Mouse (Mus musculus) limb, embryonic 14.5 days (tissue): Measurements from ENCODE around the gene Rom1. TPM values are rescaled to one million over a fixed set of nuclear protein-coding genes. Genes with fewer than 3 reads are reported as not detected.
"Not testable (repeated sequence)": the region's sequence is repeated elsewhere in the genome, so short reads cannot be mapped to it uniquely, and the experiment has no call there.

Source experiments
- ATAC-seq: fragments of 200-750 bp; cut with Nextera tagmentation; 2 replicates; pipeline ENCODE4 v1.8.0; 2017; ENCODE audit warnings: low read depth, moderate number of reproducible peaks, moderate TSS enrichment; ENCODE audit not compliant: low FRiP score
- DNase-seq: peaks from one replicate; pipeline ENCODE4 v3.0.0-alpha.2; 2015; ENCODE audit warnings: low spot score
- H3K27ac ChIP-seq: fragments of 300-500 bp; sonication (generic); replicated peaks from 2 replicates; pipeline ENCODE4 v1.5.1; 2014; ENCODE audit warnings: low read depth, mild to moderate bottlenecking, low read length, moderate library complexity, mixed read lengths
- H3K27me3 ChIP-seq: fragments of 300-500 bp; sonication (generic); 2 replicates; pipeline ENCODE4 v1.6.1; 2014; ENCODE audit warnings: low read length, mixed read lengths; ENCODE audit not compliant: control insufficient read depth, insufficient read depth
- H3K36me3 ChIP-seq: fragments of 300-500 bp; sonication (generic); 2 replicates; pipeline ENCODE4 v1.6.1; 2014; ENCODE audit warnings: mild to moderate bottlenecking, low read length, moderate library complexity, mixed read lengths; ENCODE audit not compliant: control insufficient read depth, insufficient read depth
- H3K4me1 ChIP-seq: fragments of 300-500 bp; sonication (generic); 2 replicates; pipeline ENCODE4 v1.6.1; 2014; ENCODE audit warnings: antibody characterized with exemption, low read length, mixed read lengths; ENCODE audit not compliant: control insufficient read depth, insufficient read depth
- H3K4me2 ChIP-seq: fragments of 300-500 bp; sonication (generic); replicated peaks from 2 replicates; pipeline ENCODE4 v1.6.1; 2014; ENCODE audit warnings: low read depth, mild to moderate bottlenecking, low read length, moderate library complexity; ENCODE audit not compliant: severe bottlenecking
- H3K4me3 ChIP-seq: fragments of 300-500 bp; sonication (generic); replicated peaks from 2 replicates; pipeline ENCODE4 v1.5.1; 2014; ENCODE audit warnings: low read length
- H3K9ac ChIP-seq: fragments of 300-500 bp; sonication (generic); 2 replicates; pipeline ENCODE4 v1.6.1; 2014; ENCODE audit warnings: mild to moderate bottlenecking, low read depth, low read length, moderate library complexity; ENCODE audit not compliant: severe bottlenecking
- H3K9me3 ChIP-seq: fragments of 300-500 bp; sonication (generic); 2 replicates; pipeline ENCODE4 v1.6.1; 2016; ENCODE audit warnings: low read length; ENCODE audit not compliant: control insufficient read depth
- POLR2A ChIP-seq: fragments of 200-500 bp; IDR thresholded peaks from 2 replicates; pipeline ENCODE4 v1.8.0; 2012; ENCODE audit warnings: inconsistent platforms, mild to moderate bottlenecking, moderate library complexity, borderline replicate concordance; ENCODE audit not compliant: insufficient read depth, insufficient read length; ENCODE audit errors: extremely low read depth
- WGBS: fragments of 180-500 bp; shearing (Covaris S2); extraction: QIAGEN DNeasy Blood & Tissue Kit; methylation state at CpG from one replicate; pipeline ENCODE4 v1.1.7; 2014; 5-methylcytosine and 5-hydroxymethylcytosine counted together
- polyA plus RNA-seq, 2 experiments: library from polyadenylated mRNA; depleted of rRNA in 1 of 2; stranded (reverse) in 1 of 2; unstranded in 1 of 2; fragments of >200 nt; fragmentation: Nextera tagmentation in 1 of 2; extraction: Ambion mirVana in 1 of 2; gene quantifications; 2 replicates each; pipeline versions ENCODE4 v1.2.1 to v1.2.3; 2012 to 2014

Rom1 gene
- 5.2 and 7.1 TPM in 2 replicates for polyA plus RNA-seq (2012; rRNA removed)
- 2.0 and 2.4 TPM in 2 replicates for polyA plus RNA-seq (2014; fragmentation: Nextera tagmentation; extraction: Ambion mirVana)

GRCm38 (mm10) chr19:8929224-8930088 lies at the start of gene Rom1, which contains the start of gene Eml3:
Rom1 (minus strand) TSS chr19:8929356.
Eml3 (plus strand) TSS chr19:8929552.
- ATAC-seq, result peak; percentile 75
- DNase-seq, result peak; percentile 47
- H3K9me3 ChIP-seq, result no peaks in the 10 kb centered on the region
- WGBS, result 2% methylated on average over 64 of the region's 74 CpGs
- H3K27me3 ChIP-seq, result no peaks in the 10 kb centered on the region
- peak within 1 kb of the TSS; percentile 67 for H3K27ac ChIP-seq
- H3K4me1 ChIP-seq, result peaks cover 12% of the 10 kb centered on the region
- H3K9ac ChIP-seq, result peak within 1 kb of the TSS; percentile 89
- TF ChIP-seq POLR2A, result 0 out of 2 replicates have a peak, but pooled peaks have one; percentile 16
- peaks cover 55% of the 10 kb centered on the region for H3K36me3 ChIP-seq
- peak within 1 kb of the TSS; percentile 69 for H3K4me2 ChIP-seq
- peak within 1 kb of the TSS; percentile 68 for H3K4me3 ChIP-seq

GRCm38 (mm10) chr19:8976535-8976934 lies 47.4 kb upstream of the Rom1 start:
- peak; percentile 73 for DNase-seq
- no peaks in the 10 kb centered on the region for H3K4me1 ChIP-seq
- no peak overlapping the region for H3K9ac ChIP-seq
- H3K36me3 ChIP-seq, result peaks cover 95% of the 10 kb centered on the region
- no peak overlapping the region for H3K4me3 ChIP-seq
- no peak for TF ChIP-seq POLR2A
- H3K27ac ChIP-seq, result no peak overlapping the region
- no peak overlapping the region for H3K4me2 ChIP-seq
- peak; percentile 81 for ATAC-seq
- no peaks in the 10 kb centered on the region for H3K9me3 ChIP-seq
- 30% methylated on average over 3 of the region's 3 CpGs for WGBS
- no peaks in the 10 kb centered on the region for H3K27me3 ChIP-seq

GRCm38 (mm10) chr19:8975491-8975890 lies 46.3 kb upstream of the Rom1 start:
- Histone ChIP-seq H3K4me1 (no peaks in the 10 kb centered on the region), H3K27ac (no peak overlapping the region), H3K4me2 (no peak overlapping the region), H3K27me3 (no peaks in the 10 kb centered on the region), H3K36me3 (peaks cover 98% of the 10 kb centered on the region), H3K4me3 (no peak overlapping the region), H3K9ac (no peak overlapping the region), H3K9me3 (no peaks in the 10 kb centered on the region)
- TF ChIP-seq POLR2A, result no peak
- 95% methylated on average over 2 of the region's 2 CpGs for WGBS
- ATAC-seq, result no peak
- no peak for DNase-seq

GRCm38 (mm10) chr19:8974638-8975037 lies 45.5 kb upstream of the Rom1 start:
- peaks cover 99% of the 10 kb centered on the region for H3K36me3 ChIP-seq
- DNase-seq (no peak), ATAC-seq (no peak)
- H3K4me1 ChIP-seq, result no peaks in the 10 kb centered on the region
- no peak overlapping the region for H3K27ac ChIP-seq
- WGBS, result 89% methylated on average over 1 of the region's 1 CpGs
- no peak overlapping the region for H3K4me2 ChIP-seq
- no peaks in the 10 kb centered on the region for H3K27me3 ChIP-seq
- H3K9me3 ChIP-seq, result no peaks in the 10 kb centered on the region
- TF ChIP-seq POLR2A, result no peak
- H3K4me3 ChIP-seq, result no peak overlapping the region
- no peak overlapping the region for H3K9ac ChIP-seq

- not testable (repeated sequence) for H3K4me3 ChIP-seq, DNase-seq, H3K9me3 ChIP-seq, H3K27me3 ChIP-seq, H3K4me2 ChIP-seq, H3K4me1 ChIP-seq, H3K27ac ChIP-seq, ATAC-seq, H3K9ac ChIP-seq
- peaks cover 91% of the 10 kb centered on the region for H3K36me3 ChIP-seq
- 90% methylated on average over 8 of the region's 8 CpGs for WGBS
Observed at GRCm38 (mm10) chr19:8972491-8972890, 43.3 kb upstream of the Rom1 start.
